Mouse (Mus musculus): ENCODE results near the gene Mthfd1l.

Gene Mthfd1l

GRCm38 (mm10) chr10:4151862-4152776 is 179.2 kb downstream of the Mthfd1l start:
- no peak for DNase-seq (ENCODE audit: low spot score in 2 of 2)

- no peak for DNase-seq (ENCODE audit: low spot score in 2 of 2)
These were observed 180.1 kb downstream of the Mthfd1l start for GRCm38 (mm10) chr10:4153031-4153430.

- DNase-seq (ENCODE audit: low spot score in 2 of 2): no peak
These were observed 181.1 kb downstream of the Mthfd1l start for GRCm38 (mm10) chr10:4154035-4154434.

- DNase-seq (ENCODE audit: low spot score in 2 of 2): no peak
These were observed 182.6 kb downstream of the Mthfd1l start for GRCm38 (mm10) chr10:4155521-4155920.

- no peak for DNase-seq (ENCODE audit: low spot score in 2 of 2)
These were observed 185.6 kb downstream of the Mthfd1l start for GRCm38 (mm10) chr10:4158533-4158932.

GRCm38 (mm10) chr10:4159541-4160090 is 186.7 kb downstream of the Mthfd1l start:
- no peak for DNase-seq (ENCODE audit: low spot score in 2 of 2)

- no peak for DNase-seq (ENCODE audit: low spot score in 2 of 2)
These were observed 187.4 kb downstream of the Mthfd1l start for GRCm38 (mm10) chr10:4160242-4160785.

GRCm38 (mm10) chr10:4162049-4162448 is 189.1 kb downstream of the Mthfd1l start:
- DNase-seq (ENCODE audit: low spot score in 2 of 2): no peak

- no peak for DNase-seq (ENCODE audit: low spot score in 2 of 2)
These were observed 190.1 kb downstream of the Mthfd1l start for GRCm38 (mm10) chr10:4162976-4163375.

GRCm38 (mm10) chr10:4164681-4165080 is 191.8 kb downstream of the Mthfd1l start:
- DNase-seq (ENCODE audit: low spot score in 2 of 2): no peak

- no peak for DNase-seq (ENCODE audit: low spot score in 2 of 2)
These were observed 195.4 kb downstream of the Mthfd1l start for GRCm38 (mm10) chr10:4168222-4168798.

- no peak for DNase-seq (ENCODE audit: low spot score in 2 of 2)
These were observed 201.3 kb downstream of the Mthfd1l start for GRCm38 (mm10) chr10:4174229-4174628.

- DNase-seq (ENCODE audit: low spot score in 2 of 2): no peak
These were observed 201.8 kb downstream of the Mthfd1l start for GRCm38 (mm10) chr10:4174717-4175116.

- no peak for DNase-seq (ENCODE audit: low spot score in 2 of 2)
These were observed 204.4 kb downstream of the Mthfd1l start for GRCm38 (mm10) chr10:4177285-4177684.

GRCm38 (mm10) chr10:4179049-4179790 is 206.3 kb downstream of the Mthfd1l start:
- DNase-seq (ENCODE audit: low spot score in 2 of 2): no peak

GRCm38 (mm10) chr10:4181953-4182352 is 209.0 kb downstream of the Mthfd1l start:
- DNase-seq (ENCODE audit: low spot score in 2 of 2): no peak

GRCm38 (mm10) chr10:4182406-4182805 is 209.5 kb downstream of the Mthfd1l start:
- DNase-seq (ENCODE audit: low spot score in 2 of 2): no peak

GRCm38 (mm10) chr10:4188614-4189402 is 215.9 kb downstream of the Mthfd1l start:
- DNase-seq (ENCODE audit: low spot score in 2 of 2): peak in 1 of 2 experiments; percentile 27

GRCm38 (mm10) chr10:4189422-4189821 is 216.5 kb downstream of the Mthfd1l start:
- DNase-seq (ENCODE audit: low spot score in 2 of 2): no peak

- no peak for DNase-seq (ENCODE audit: low spot score in 2 of 2)
These were observed 226.1 kb downstream of the Mthfd1l start for GRCm38 (mm10) chr10:4198978-4199377.

- no peak for DNase-seq (ENCODE audit: low spot score in 2 of 2)
These were observed 227.0 kb downstream of the Mthfd1l start for GRCm38 (mm10) chr10:4199926-4200325.

Data from frontal cortex, postnatal 10 days (tissue).